Mouse (Mus musculus) forebrain, postnatal 0 days (tissue): Measurements from ENCODE around the gene Trappc13. TPM values are rescaled to one million over a fixed set of nuclear protein-coding genes. Genes with fewer than 3 reads are reported as not detected.

ENCODE experiments used
- ATAC-seq: fragments of 200-750 bp; cut with Nextera tagmentation; 2 replicates; pipeline ENCODE4 v1.8.0; 2017; ENCODE audit warnings: mild to moderate bottlenecking, moderate library complexity
- DNase-seq: peaks from one replicate; pipeline ENCODE4 v3.0.0-alpha.2; 2015
- H3K27ac ChIP-seq: fragments of 300-500 bp; sonication (generic); 2 replicates; pipeline ENCODE4 v1.5.1; 2014; ENCODE audit warnings: low read depth, mild to moderate bottlenecking, antibody characterized with exemption, low read length, moderate library complexity, mixed read lengths
- H3K27me3 ChIP-seq: fragments of 300-500 bp; sonication (generic); 2 replicates; pipeline ENCODE4 v1.6.1; 2014; ENCODE audit warnings: mild to moderate bottlenecking, low read length, mixed read lengths; ENCODE audit not compliant: insufficient read depth
- H3K36me3 ChIP-seq: fragments of 300-500 bp; sonication (generic); 2 replicates; pipeline ENCODE4 v1.6.1; 2014; ENCODE audit warnings: mild to moderate bottlenecking, moderate library complexity; ENCODE audit not compliant: insufficient read depth
- H3K4me1 ChIP-seq: fragments of 300-500 bp; sonication (generic); 2 replicates; pipeline ENCODE4 v1.6.1; 2014; ENCODE audit warnings: antibody characterized with exemption; ENCODE audit not compliant: insufficient read depth
- H3K4me2 ChIP-seq: fragments of 300-500 bp; sonication (generic); 2 replicates; pipeline ENCODE4 v1.6.1; 2014; ENCODE audit warnings: low read depth, mild to moderate bottlenecking, moderate library complexity
- H3K4me3 ChIP-seq: fragments of 300-500 bp; sonication (generic); 2 replicates; pipeline ENCODE4 v1.5.1; 2014; ENCODE audit warnings: low read depth, low read length, mixed read lengths
- H3K9ac ChIP-seq: fragments of 300-500 bp; sonication (generic); 2 replicates; pipeline ENCODE4 v1.6.1; 2014; ENCODE audit warnings: mild to moderate bottlenecking
- H3K9me3 ChIP-seq: fragments of 300-500 bp; sonication (generic); 2 replicates; pipeline ENCODE4 v1.6.1; 2016; ENCODE audit warnings: low read length
- CTCF ChIP-seq: sonication (generic); IDR thresholded peaks from 2 replicates; pipeline ENCODE4 v1.5.1; 2016; ENCODE audit warnings: antibody characterized with exemption, control low read depth, low read depth
- WGBS: fragments of 180-500 bp; shearing (Covaris S2); extraction: QIAGEN DNeasy Blood & Tissue Kit; methylation state at CpG from one replicate; pipeline ENCODE4 v1.1.7; 2014; 5-methylcytosine and 5-hydroxymethylcytosine counted together
- polyA plus RNA-seq: library from polyadenylated mRNA; unstranded; fragments of >200 nt; fragmentation: Nextera tagmentation; extraction: Ambion mirVana; gene quantifications from 2 replicates; pipeline ENCODE4 v1.2.1, GENCODE M21; 2015
- total RNA-seq: library from RNA; depleted of rRNA; stranded (reverse); fragments of >200 nt; gene quantifications from 2 replicates; pipeline ENCODE4 v1.2.3, GENCODE M21; 2014

The Trappc13 gene
- total and polyA plus RNA-seq, 2 experiments from 2014 or later: 49.0 to 55.4 TPM

DNA sequence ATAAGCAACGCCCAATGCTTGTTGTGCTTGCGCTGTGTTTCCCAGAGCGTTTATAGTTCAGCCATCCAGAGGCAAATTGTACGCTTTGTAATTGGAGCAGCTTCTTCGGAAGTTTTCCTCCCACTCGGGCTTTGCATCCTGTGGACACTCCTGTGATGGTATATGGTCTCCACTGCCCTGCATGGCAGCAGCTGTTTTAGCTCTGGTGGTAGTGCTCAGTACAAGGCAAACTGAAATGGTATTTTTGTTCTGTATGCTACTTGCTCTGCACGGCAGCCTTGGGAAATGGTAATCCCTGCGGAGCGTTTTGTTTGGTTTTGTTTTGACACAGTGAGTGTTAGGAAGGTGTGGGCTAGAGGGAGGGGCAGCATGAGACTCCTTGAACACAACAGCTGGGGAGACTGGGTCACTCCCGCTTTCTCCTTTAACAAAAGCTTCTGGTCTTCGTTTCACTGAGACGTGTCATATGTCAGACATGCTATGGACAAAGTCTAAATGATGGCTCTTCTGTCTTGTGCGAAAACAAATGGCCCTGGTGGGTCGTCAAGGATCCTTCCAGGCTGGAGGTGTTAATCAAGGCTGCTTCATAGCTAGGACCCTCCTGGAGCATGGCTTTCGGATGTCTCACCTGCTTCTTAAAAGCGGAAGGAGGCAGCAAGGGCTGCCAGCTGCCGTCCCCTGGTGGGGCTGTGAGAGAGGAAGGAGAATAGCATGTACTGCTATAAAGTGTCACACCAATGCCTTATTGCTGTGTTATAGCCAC is 56.0 kb downstream of the Trappc13 start:
- H3K36me3 ChIP-seq: peaks cover 56% of the 10 kb centered on the region
- no peaks in the 10 kb centered on the region for H3K27me3 ChIP-seq
- WGBS: 62% methylated on average over 17 of the region's 17 CpGs
- no peak overlapping the region for H3K9ac ChIP-seq
- H3K4me1 ChIP-seq: no peaks in the 10 kb centered on the region
- H3K4me3 ChIP-seq: no peak overlapping the region
- no peak for ATAC-seq
- no peaks in the 10 kb centered on the region for H3K9me3 ChIP-seq
- no peak overlapping the region for H3K4me2 ChIP-seq
- no peak for DNase-seq
- no peak for TF ChIP-seq CTCF
- no peak overlapping the region for H3K27ac ChIP-seq

DNA sequence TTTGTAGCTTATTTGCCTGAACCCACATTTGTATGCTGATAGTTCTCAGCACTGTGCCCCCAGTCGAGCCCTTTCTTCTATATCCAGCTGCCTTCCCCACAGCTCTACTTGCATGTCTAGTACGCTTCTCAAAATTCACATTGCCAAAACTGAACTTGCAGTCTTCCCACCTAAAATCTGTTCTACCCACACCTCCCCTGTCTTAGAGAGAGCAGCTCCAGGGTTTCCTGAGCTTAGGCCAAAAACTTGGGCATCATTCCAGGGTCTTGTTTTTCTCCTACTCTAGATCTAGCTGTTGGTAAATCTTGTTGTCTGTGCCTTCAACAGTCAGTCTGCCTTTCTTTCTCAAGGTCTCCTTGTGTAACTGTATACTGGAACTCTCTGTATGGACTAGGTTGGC is 63.4 kb downstream of the Trappc13 start:
- DNase-seq: no peak
- Histone ChIP-seq H3K9ac (no peak overlapping the region), H3K27ac (no peak overlapping the region), H3K9me3 (no peaks in the 10 kb centered on the region), H3K4me1 (peaks cover 10% of the 10 kb centered on the region; the same call in 1 of the 2 replicates), H3K36me3 (peaks cover 35% of the 10 kb centered on the region), H3K4me3 (no peak overlapping the region), H3K4me2 (no peak overlapping the region), H3K27me3 (no peaks in the 10 kb centered on the region)
- 88% methylated on average over 2 of the region's 2 CpGs for WGBS
- TF ChIP-seq CTCF: no peak
- ATAC-seq: no peak

DNA sequence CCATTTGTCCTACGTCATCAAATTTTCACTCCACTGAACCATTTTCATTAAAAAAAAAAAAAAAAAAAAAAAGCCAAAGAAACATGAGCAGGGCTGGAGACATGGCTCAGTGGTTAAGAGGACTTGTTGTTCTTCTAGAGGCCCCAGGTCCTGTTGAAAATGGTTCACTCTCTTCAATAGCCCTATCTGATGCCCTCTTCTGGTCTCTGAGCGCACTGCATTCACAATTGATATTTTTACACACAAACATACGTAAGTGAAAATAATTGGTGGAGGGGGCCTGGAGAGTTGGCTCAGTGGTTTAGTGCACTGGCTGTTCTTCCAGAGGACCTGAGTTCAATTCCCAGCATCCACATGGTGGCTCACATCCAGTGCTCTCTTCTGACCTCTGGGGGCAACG is 64.5 kb downstream of the Trappc13 start:
- Histone ChIP-seq H3K4me2 (no peak overlapping the region), H3K4me3 (no peak overlapping the region), H3K27ac (no peak overlapping the region), H3K4me1 (peaks cover 10% of the 10 kb centered on the region; the same call in 1 of the 2 replicates), H3K27me3 (no peaks in the 10 kb centered on the region), H3K36me3 (peaks cover 26% of the 10 kb centered on the region; the same call in 1 of the 2 replicates), H3K9me3 (no peaks in the 10 kb centered on the region), H3K9ac (no peak overlapping the region)
- DNase-seq (peak; percentile 11), ATAC-seq (no peak)
- peak; percentile 27; the same call in 1 of the 2 replicates for TF ChIP-seq CTCF
- WGBS: 90% methylated on average over 4 of the region's 4 CpGs

DNA sequence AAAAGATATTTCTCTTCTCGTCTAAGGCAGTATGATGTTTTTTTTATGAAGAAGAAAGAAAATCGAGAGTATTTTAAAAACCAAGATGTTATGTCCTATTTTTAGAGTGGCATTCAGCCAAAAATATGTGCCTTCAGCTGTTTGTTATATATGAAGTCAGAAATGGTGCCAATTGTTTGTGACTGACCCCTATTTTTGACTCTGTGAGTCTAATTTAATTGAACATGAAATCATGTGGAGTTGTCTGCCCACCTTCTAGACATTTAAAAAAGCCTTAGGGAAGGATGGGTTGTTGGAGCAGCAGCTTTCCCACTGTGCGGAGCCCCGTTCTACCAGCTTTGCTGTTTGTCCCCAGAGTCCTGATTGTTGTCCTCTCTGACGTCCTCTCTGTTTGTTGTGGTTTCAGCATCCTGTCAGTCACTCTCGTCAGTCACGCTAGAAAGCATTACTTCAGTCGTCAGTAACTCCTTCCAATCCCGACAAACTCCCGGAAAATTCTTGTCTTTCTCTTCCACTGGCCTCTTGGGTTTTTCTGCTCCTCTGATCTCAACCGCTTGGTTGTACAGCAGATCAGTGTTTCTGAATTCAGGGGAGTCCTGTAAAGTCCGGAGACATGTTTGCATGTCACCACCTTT is 65.9 kb downstream of the Trappc13 start:
- peaks cover 18% of the 10 kb centered on the region; the same call in 1 of the 2 replicates for H3K36me3 ChIP-seq
- H3K4me3 ChIP-seq: peak overlapping the region; percentile 16; the same call in 1 of the 2 replicates
- peaks cover 10% of the 10 kb centered on the region; the same call in 1 of the 2 replicates for H3K4me1 ChIP-seq
- no peaks in the 10 kb centered on the region for H3K9me3 ChIP-seq
- H3K9ac ChIP-seq: 0 out of 2 replicates have a peak overlapping the region, but pooled peaks have one; percentile 10
- no peak for TF ChIP-seq CTCF
- H3K27me3 ChIP-seq: no peaks in the 10 kb centered on the region
- peak overlapping the region; percentile 37 for H3K4me2 ChIP-seq
- no peak for ATAC-seq
- 33% methylated on average over 12 of the region's 12 CpGs for WGBS
- H3K27ac ChIP-seq: 0 out of 2 replicates have a peak overlapping the region, but pooled peaks have one; percentile 36
- DNase-seq: peak; percentile 63

DNA sequence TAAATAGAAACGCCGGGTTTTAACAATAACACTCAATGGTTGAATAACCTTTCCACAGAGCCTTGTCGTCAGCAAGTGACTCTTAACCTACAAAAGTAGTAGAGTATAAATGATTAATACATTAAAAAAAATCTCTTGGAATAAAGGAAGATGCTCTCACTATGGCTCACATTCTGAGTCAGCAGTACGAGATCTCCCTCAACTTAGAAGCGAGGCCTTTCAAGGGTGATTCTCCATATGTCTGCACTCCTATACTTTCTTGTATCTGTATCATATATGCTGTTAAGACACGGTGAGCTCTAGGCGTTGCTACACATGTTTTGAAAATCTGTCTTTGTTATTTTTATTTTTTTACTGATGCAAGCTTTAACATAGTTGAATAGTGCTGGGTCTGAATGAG is 67.7 kb downstream of the Trappc13 start:
- ATAC-seq (no peak), DNase-seq (no peak)
- Histone ChIP-seq H3K9ac (peak overlapping the region; percentile 96), H3K36me3 (0 out of 2 replicates have a peak, but pooled peaks cover 8% of the 10 kb centered on the region), H3K27me3 (no peaks in the 10 kb centered on the region), H3K4me1 (peaks cover 10% of the 10 kb centered on the region; the same call in 1 of the 2 replicates), H3K27ac (peak overlapping the region; percentile 88), H3K9me3 (no peaks in the 10 kb centered on the region), H3K4me3 (peak overlapping the region; percentile 86), H3K4me2 (peak overlapping the region; percentile 84)
- 19% methylated on average over 7 of the region's 7 CpGs for WGBS
- no peak for TF ChIP-seq CTCF

DNA sequence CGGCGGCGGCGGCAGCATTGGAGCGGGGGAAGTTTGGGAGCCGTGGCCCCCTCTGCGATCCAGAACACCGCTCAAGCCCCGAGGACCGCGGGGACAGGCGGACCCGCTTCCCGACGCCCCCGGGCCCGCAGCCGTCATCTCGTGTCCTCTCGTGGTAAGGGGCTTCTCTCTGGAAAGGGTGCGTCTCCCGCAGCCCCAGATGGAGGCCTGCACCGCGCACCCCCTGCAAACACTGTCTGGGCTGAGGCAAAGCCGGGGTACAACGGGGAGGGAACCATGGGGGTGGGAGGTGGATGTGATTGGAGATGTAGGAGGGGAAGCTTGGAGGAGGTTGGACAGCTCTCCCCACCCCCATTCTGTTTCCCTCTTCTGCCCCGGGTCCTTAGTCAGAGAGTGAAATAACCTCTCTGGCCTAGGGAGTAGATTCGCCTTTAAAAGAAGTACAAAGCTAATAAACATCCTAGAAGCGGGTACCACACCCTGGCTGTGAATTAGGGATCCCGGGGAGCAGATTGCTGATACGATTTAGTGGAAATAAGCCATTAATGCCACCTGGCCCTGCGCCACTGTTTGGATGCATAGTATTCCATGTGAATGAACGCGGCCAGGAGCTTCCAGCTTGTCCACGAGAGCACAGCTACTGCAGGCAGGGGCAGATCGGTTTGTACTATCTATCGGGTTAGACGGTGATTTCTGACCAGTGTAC is 68.3 kb downstream of the Trappc13 start:
- Histone ChIP-seq H3K4me2 (peak overlapping the region; percentile 84), H3K4me1 (peaks cover 10% of the 10 kb centered on the region; the same call in 1 of the 2 replicates), H3K9ac (peak overlapping the region; percentile 96), H3K4me3 (peak overlapping the region; percentile 86), H3K9me3 (no peaks in the 10 kb centered on the region), H3K27me3 (no peaks in the 10 kb centered on the region), H3K36me3 (0 out of 2 replicates have a peak, but pooled peaks cover 3% of the 10 kb centered on the region), H3K27ac (peak overlapping the region; percentile 88)
- TF ChIP-seq CTCF: no peak
- peak; percentile 72 for DNase-seq
- WGBS: under 1% methylated on average over 37 of the region's 38 CpGs
- peak; percentile 78 for ATAC-seq
